Mouse (Mus musculus): ENCODE measurements around the gene BC051665.
A peak's percentile ranks its signal among the peaks of the same experiment; 100 is the strongest.

BC051665 gene

GRCm38 (mm10) chr13:60786264-60786663 is at the start of gene BC051665:
Gene BC051665 (minus strand): TSS chr13:60786364.
- DNase-seq: no peak

- DNase-seq: no peak
Measured at GRCm38 (mm10) chr13:60826052-60826451, 39.9 kb upstream of the BC051665 start.

GRCm38 (mm10) chr13:60820486-60821175 is 34.5 kb upstream of the BC051665 start:
- no peak for DNase-seq

- no peak for DNase-seq
Measured at GRCm38 (mm10) chr13:60819469-60819868, 33.3 kb upstream of the BC051665 start.

- no peak for DNase-seq
Measured at GRCm38 (mm10) chr13:60813722-60814121, 27.6 kb upstream of the BC051665 start.

- DNase-seq: no peak
Measured at GRCm38 (mm10) chr13:60812768-60813167, 26.6 kb upstream of the BC051665 start.

GRCm38 (mm10) chr13:60809690-60810089 is 23.5 kb upstream of the BC051665 start:
- DNase-seq: no peak

- DNase-seq: no peak
Measured at GRCm38 (mm10) chr13:60802749-60803148, 16.6 kb upstream of the BC051665 start, which contains the start of gene Ctsll3. Gene Ctsll3 (minus strand): TSS chr13:60802849.

GRCm38 (mm10) chr13:60789466-60789865 is 3.3 kb upstream of the BC051665 start:
- no peak for DNase-seq

GRCm38 (mm10) chr13:60783301-60783700 is 2.9 kb downstream of the BC051665 start:
- DNase-seq: no peak

GRCm38 (mm10) chr13:60780534-60780933 is 5.6 kb downstream of the BC051665 start:
- DNase-seq: no peak

GRCm38 (mm10) chr13:60761161-60761560 is 25.0 kb downstream of the BC051665 start:
- no peak for DNase-seq

GRCm38 (mm10) chr13:60760392-60760791 is 25.8 kb downstream of the BC051665 start:
- no peak for DNase-seq

GRCm38 (mm10) chr13:60759136-60759535 is 27.0 kb downstream of the BC051665 start:
- no peak for DNase-seq

- DNase-seq: no peak
Measured at GRCm38 (mm10) chr13:60757292-60757691, 28.9 kb downstream of the BC051665 start.

GRCm38 (mm10) chr13:60755251-60755650 is 30.9 kb downstream of the BC051665 start:
- no peak for DNase-seq

GRCm38 (mm10) chr13:60753216-60753615 is 32.9 kb downstream of the BC051665 start:
- DNase-seq: no peak

GRCm38 (mm10) chr13:60750930-60751329 is 35.2 kb downstream of the BC051665 start:
- DNase-seq: no peak

- DNase-seq: no peak
Measured at GRCm38 (mm10) chr13:60748556-60748955, 37.6 kb downstream of the BC051665 start.

GRCm38 (mm10) chr13:60747201-60747600 is 39.0 kb downstream of the BC051665 start:
- no peak for DNase-seq

GRCm38 (mm10) chr13:60746271-60746670 is 39.9 kb downstream of the BC051665 start:
- no peak for DNase-seq

GRCm38 (mm10) chr13:60745358-60745757 is 40.8 kb downstream of the BC051665 start:
- no peak for DNase-seq

- no peak for DNase-seq
Measured at GRCm38 (mm10) chr13:60744736-60745135, 41.4 kb downstream of the BC051665 start.

- peak; percentile 85 for DNase-seq
Measured at GRCm38 (mm10) chr13:60744078-60744460, 42.1 kb downstream of the BC051665 start.

Measured in right cerebral cortex, adult 18-20 months (tissue).